Mouse (Mus musculus) liver, embryonic 14.5 days (tissue): ENCODE measurements at regions not wholly inside any gene's neighbourhood (a gene's known extent, or its start where the extent isn't known, plus 50 kb on each side); places are given as distances from the start of the nearest gene placed in this dataset.

Experiments used
- ATAC-seq: fragments of 200-750 bp; cut with Nextera tagmentation; 2 replicates; pipeline ENCODE4 v1.8.0; 2017; ENCODE audit warnings: moderate number of reproducible peaks, mild to moderate bottlenecking, moderate library complexity; ENCODE audit not compliant: insufficient read depth
- DNase-seq, 3 experiments: peaks; one replicate each; pipeline ENCODE4 v3.0.0-alpha.2; 2012 to 2013; ENCODE audit warnings: low read depth in 3 of 3, low spot score in 3 of 3
- H3K27ac ChIP-seq: fragments of 300-500 bp; sonication (generic); 2 replicates; pipeline ENCODE4 v1.5.1; 2014; ENCODE audit warnings: moderate library complexity, mild to moderate bottlenecking, control low read depth, inconsistent platforms
- H3K27me3 ChIP-seq: fragments of 300-500 bp; sonication (generic); 2 replicates; pipeline ENCODE4 v1.6.1; 2014; ENCODE audit warnings: mild to moderate bottlenecking, low read length, moderate library complexity; ENCODE audit not compliant: control insufficient read depth, insufficient read depth
- H3K36me3 ChIP-seq: fragments of 300-500 bp; sonication (generic); replicated peaks from 2 replicates; pipeline ENCODE4 v1.6.1; 2014; ENCODE audit warnings: low read depth; ENCODE audit not compliant: control insufficient read depth, insufficient read depth
- H3K4me1 ChIP-seq, 2 experiments: fragments of 200-500 bp in 1 of 2; fragments of 300-500 bp in 1 of 2; sonication (generic) in 1 of 2; replicated peaks; 2 replicates each; pipeline ENCODE4 v1.6.1; 2012 to 2014; ENCODE audit warnings: antibody characterized with exemption in 1 of 2, inconsistent platforms in 1 of 2, low read length in 1 of 2; ENCODE audit not compliant: control insufficient read depth in 2 of 2, insufficient read depth in 2 of 2
- H3K4me2 ChIP-seq: fragments of 300-500 bp; sonication (generic); 2 replicates; pipeline ENCODE4 v1.6.1; 2014; ENCODE audit warnings: low read depth, mild to moderate bottlenecking, control low read depth, moderate library complexity
- H3K4me3 ChIP-seq, 2 experiments: fragments of 200-500 bp in 1 of 2; fragments of 300-500 bp in 1 of 2; sonication (generic) in 1 of 2; 2 replicates each; pipeline ENCODE4 v1.5.1; 2012 to 2014; ENCODE audit warnings: low read depth in 2 of 2, low read length in 2 of 2, mild to moderate bottlenecking in 2 of 2, control low read depth in 1 of 2, inconsistent platforms in 1 of 2, moderate library complexity in 1 of 2; ENCODE audit not compliant: insufficient read depth in 1 of 2
- H3K9ac ChIP-seq: fragments of 300-500 bp; sonication (generic); replicated peaks from 2 replicates; pipeline ENCODE4 v1.6.1; 2014; ENCODE audit warnings: mild to moderate bottlenecking, control low read depth, moderate library complexity
- H3K9me3 ChIP-seq: fragments of 300-500 bp; sonication (generic); 2 replicates; pipeline ENCODE4 v1.6.1; 2016; ENCODE audit warnings: low read length, mixed read lengths; ENCODE audit not compliant: control insufficient read depth
- CTCF ChIP-seq: IDR thresholded peaks from 2 replicates; pipeline ENCODE4 v1.5.1; 2016; ENCODE audit warnings: antibody characterized with exemption, low read depth, control low read depth
- EP300 ChIP-seq: IDR thresholded peaks from 2 replicates; pipeline ENCODE4 v1.6.1; 2016; ENCODE audit warnings: antibody characterized with exemption, low read depth
- WGBS: fragments of 180-500 bp; shearing (Covaris S2); extraction: QIAGEN DNeasy Blood & Tissue Kit; methylation state at CpG from one replicate; pipeline ENCODE4 v1.1.7; 2014; ENCODE audit not compliant: insufficient replicate concordance; 5-methylcytosine and 5-hydroxymethylcytosine counted together

- 51% methylated on average over 10 of the region's 10 CpGs for WGBS
Measured at GRCm38 (mm10) chr10:25857954-25858616, 220.0 kb upstream of the Gm9767 start.

GRCm38 (mm10) chr10:25844348-25844747, 233.7 kb upstream of the Gm9767 start:
- H3K9ac ChIP-seq = no peak overlapping the region
- TF ChIP-seq EP300 = no peak
- TF ChIP-seq CTCF = no peak
- no peak overlapping the region for H3K4me3 ChIP-seq
- no peaks in the 10 kb centered on the region for H3K9me3 ChIP-seq
- H3K36me3 ChIP-seq = no peaks in the 10 kb centered on the region
- ATAC-seq = no peak
- no peak overlapping the region for H3K4me2 ChIP-seq
- H3K27me3 ChIP-seq = no peaks in the 10 kb centered on the region
- no peak for DNase-seq
- H3K27ac ChIP-seq = no peak overlapping the region
- H3K4me1 ChIP-seq = no peaks in the 10 kb centered on the region

More at GRCm38 (mm10) chr10:25857954-25858616, 220.0 kb upstream of the Gm9767 start:
- Histone ChIP-seq H3K27ac (no peak overlapping the region), H3K27me3 (no peaks in the 10 kb centered on the region), H3K4me1 (no peaks in the 10 kb centered on the region), H3K36me3 (no peaks in the 10 kb centered on the region), H3K9ac (no peak overlapping the region), H3K4me3 (no peak overlapping the region), H3K4me2 (no peak overlapping the region), H3K9me3 (no peaks in the 10 kb centered on the region)
- DNase-seq (no peak), ATAC-seq (no peak)
- TF ChIP-seq EP300 = no peak
- TF ChIP-seq CTCF = no peak

- TF ChIP-seq EP300 = no peak
- H3K4me3 ChIP-seq = no peak overlapping the region
- H3K9ac ChIP-seq = no peak overlapping the region
- DNase-seq = no peak
- no peak overlapping the region for H3K27ac ChIP-seq
- H3K27me3 ChIP-seq = no peaks in the 10 kb centered on the region
- ATAC-seq = no peak
- H3K9me3 ChIP-seq = no peaks in the 10 kb centered on the region
- no peak overlapping the region for H3K4me2 ChIP-seq
- whole genome bisulfite sequencing = 60% methylated on average over 2 of the region's 2 CpGs
- H3K4me1 ChIP-seq = no peaks in the 10 kb centered on the region
- H3K36me3 ChIP-seq = no peaks in the 10 kb centered on the region
Measured at GRCm38 (mm10) chr10:25829275-25829674, 248.8 kb upstream of the Gm9767 start.

- 51% methylated on average over 3 of the region's 3 CpGs for WGBS
- DNase-seq (no peak), ATAC-seq (no peak)
- TF ChIP-seq CTCF (no peak), EP300 (no peak)
- Histone ChIP-seq H3K4me3 (no peak overlapping the region), H3K9ac (no peak overlapping the region), H3K36me3 (no peaks in the 10 kb centered on the region), H3K4me1 (no peaks in the 10 kb centered on the region), H3K27ac (no peak overlapping the region), H3K9me3 (no peaks in the 10 kb centered on the region), H3K27me3 (no peaks in the 10 kb centered on the region), H3K4me2 (no peak overlapping the region)
Measured at GRCm38 (mm10) chr10:25804223-25804622, 268.2 kb upstream of the Smlr1 start.

GRCm38 (mm10) chr10:25801499-25801898, 265.4 kb upstream of the Smlr1 start:
- no peak for DNase-seq
- no peaks in the 10 kb centered on the region for H3K27me3 ChIP-seq
- no peak overlapping the region for H3K27ac ChIP-seq
- no peak overlapping the region for H3K4me3 ChIP-seq
- TF ChIP-seq CTCF = no peak
- no peak for TF ChIP-seq EP300
- H3K9ac ChIP-seq = no peak overlapping the region
- no peaks in the 10 kb centered on the region for H3K4me1 ChIP-seq
- no peaks in the 10 kb centered on the region for H3K36me3 ChIP-seq
- WGBS = 34% methylated on average over 2 of the region's 2 CpGs
- no peaks in the 10 kb centered on the region for H3K9me3 ChIP-seq
- ATAC-seq = no peak
- H3K4me2 ChIP-seq = no peak overlapping the region
